Mouse (Mus musculus) hindbrain, embryonic 16.5 days (tissue): ENCODE measurements at regions not wholly inside any gene's neighbourhood (a gene's known extent, or its start where the extent isn't known, plus 50 kb on each side); places are given as distances from the start of the nearest gene placed in this dataset.

Experiments
- ATAC-seq: fragments of 200-750 bp; cut with Nextera tagmentation; 2 replicates; pipeline ENCODE4 v1.8.0; 2017; ENCODE audit warnings: moderate TSS enrichment, moderate library complexity
- H3K27ac ChIP-seq: fragments of 300-500 bp; sonication (generic); 2 replicates; pipeline ENCODE4 v1.5.1; 2014; ENCODE audit warnings: low read depth, mild to moderate bottlenecking, control low read depth, low read length, moderate library complexity
- H3K27me3 ChIP-seq: fragments of 300-500 bp; sonication (generic); replicated peaks from 2 replicates; pipeline ENCODE4 v1.6.1; 2014; ENCODE audit warnings: low read length; ENCODE audit not compliant: control insufficient read depth, insufficient read depth
- H3K36me3 ChIP-seq: fragments of 300-500 bp; sonication (generic); 2 replicates; pipeline ENCODE4 v1.6.1; 2014; ENCODE audit warnings: mild to moderate bottlenecking, low read length, moderate library complexity, mixed read lengths; ENCODE audit not compliant: control insufficient read depth, insufficient read depth
- H3K4me1 ChIP-seq: fragments of 300-500 bp; sonication (generic); 2 replicates; pipeline ENCODE4 v1.6.1; 2014; ENCODE audit warnings: low read depth, low read length; ENCODE audit not compliant: control insufficient read depth, insufficient read depth
- H3K4me2 ChIP-seq: fragments of 300-500 bp; sonication (generic); 2 replicates; pipeline ENCODE4 v1.6.1; 2014; ENCODE audit warnings: mild to moderate bottlenecking, low read length, control low read depth, moderate library complexity
- H3K4me3 ChIP-seq: fragments of 300-500 bp; sonication (generic); 2 replicates; pipeline ENCODE4 v1.5.1; 2014; ENCODE audit warnings: mild to moderate bottlenecking, low read length, control low read depth, moderate library complexity
- H3K9ac ChIP-seq: fragments of 300-500 bp; sonication (generic); 2 replicates; pipeline ENCODE4 v1.6.1; 2014; ENCODE audit warnings: low read depth, mild to moderate bottlenecking, control low read depth, low read length, moderate library complexity
- H3K9me3 ChIP-seq: fragments of 300-500 bp; sonication (generic); 2 replicates; pipeline ENCODE4 v1.6.1; 2014; ENCODE audit warnings: mild to moderate bottlenecking, low read length, moderate library complexity; ENCODE audit not compliant: control insufficient read depth
- WGBS: fragments of 180-500 bp; shearing (Covaris S2); extraction: QIAGEN DNeasy Blood & Tissue Kit; methylation state at CpG from one replicate; pipeline ENCODE4 v1.1.7; 2014; 5-methylcytosine and 5-hydroxymethylcytosine counted together

DNA sequence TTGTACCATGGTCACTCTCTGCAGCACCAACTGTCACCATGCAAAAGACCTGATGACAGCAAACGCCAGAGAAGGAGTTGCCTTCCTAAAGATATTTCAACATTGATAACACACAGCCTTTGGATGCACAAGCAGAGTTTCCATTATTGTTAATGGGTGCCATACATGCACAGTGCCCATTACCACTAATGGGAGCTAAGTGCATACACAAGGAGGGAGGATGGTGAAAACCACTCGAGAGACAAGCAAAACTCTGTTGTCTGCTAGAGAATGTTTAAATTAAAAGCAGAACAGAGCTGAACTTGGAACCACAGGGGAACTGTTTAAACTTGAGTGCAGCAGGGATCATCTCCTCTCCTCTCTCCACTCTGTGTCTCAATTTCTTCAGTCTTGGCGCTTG, 107.2 kb upstream of the Zranb2 start:
- WGBS: 78% methylated on average over 3 of the region's 3 CpGs
- H3K9ac ChIP-seq: no peak overlapping the region

DNA sequence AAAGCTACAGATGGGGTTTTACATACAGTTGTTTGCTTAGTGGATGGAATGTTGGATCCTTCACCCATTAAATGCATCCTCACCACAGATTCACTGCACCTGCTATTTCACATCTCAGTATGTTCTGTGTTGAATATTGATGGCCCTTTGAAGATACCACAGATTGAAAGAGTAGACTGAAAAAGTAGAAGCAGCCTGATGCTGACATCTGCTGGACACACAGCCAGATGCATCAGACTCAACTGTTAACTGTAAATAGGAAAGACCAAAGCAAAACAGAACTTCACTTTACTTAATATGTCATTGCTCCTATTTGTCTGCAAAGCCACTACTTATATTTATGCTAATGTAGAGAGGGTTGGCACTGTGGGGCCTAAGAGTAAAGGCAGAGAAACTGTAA, 84.2 kb upstream of the Zranb2 start:
- Histone ChIP-seq H3K27me3 (no peaks in the 10 kb centered on the region), H3K9ac (no peak overlapping the region), H3K4me3 (no peak overlapping the region), H3K27ac (no peak overlapping the region), H3K9me3 (no peaks in the 10 kb centered on the region), H3K4me1 (no peaks in the 10 kb centered on the region), H3K4me2 (no peak overlapping the region), H3K36me3 (no peaks in the 10 kb centered on the region)
- peak; percentile 84; the same call in 1 of the 2 replicates for ATAC-seq

More for the DNA sequence above, 107.2 kb upstream of the Zranb2 start:
- no peaks in the 10 kb centered on the region for H3K9me3 ChIP-seq
- no peak overlapping the region for H3K27ac ChIP-seq
- H3K36me3 ChIP-seq: no peaks in the 10 kb centered on the region
- no peak overlapping the region for H3K4me2 ChIP-seq
- no peaks in the 10 kb centered on the region for H3K4me1 ChIP-seq
- no peaks in the 10 kb centered on the region for H3K27me3 ChIP-seq
- H3K4me3 ChIP-seq: no peak overlapping the region
- ATAC-seq: peak; percentile 54

DNA sequence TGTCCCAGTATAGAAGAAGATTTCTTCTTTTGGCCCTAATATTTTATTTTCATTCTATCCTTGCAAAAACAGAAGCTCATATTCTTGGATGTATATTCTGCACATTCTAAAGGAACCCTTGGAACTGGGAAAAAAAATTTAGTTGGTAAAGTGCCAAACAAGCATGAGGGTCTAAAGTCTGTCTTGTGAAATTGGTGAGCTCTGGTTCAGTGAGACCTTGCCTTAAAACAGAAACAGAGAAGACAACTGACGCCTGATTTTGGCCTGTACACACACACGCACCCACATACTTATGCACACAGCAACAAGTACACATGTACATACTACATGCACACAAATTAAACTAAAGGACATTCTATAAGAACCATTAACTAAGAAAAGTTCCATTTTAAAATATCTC, 62.4 kb upstream of the Zranb2 start:
- Histone ChIP-seq H3K9ac (no peak overlapping the region), H3K27ac (no peak overlapping the region), H3K4me2 (no peak overlapping the region), H3K4me1 (no peaks in the 10 kb centered on the region), H3K27me3 (no peaks in the 10 kb centered on the region), H3K4me3 (no peak overlapping the region), H3K36me3 (no peaks in the 10 kb centered on the region), H3K9me3 (no peaks in the 10 kb centered on the region)
- 94% methylated on average over 2 of the region's 2 CpGs for WGBS
- no peak for ATAC-seq

GRCm38 (mm10) chr3:157472674-157473073, 61.3 kb upstream of the Zranb2 start:
- no peak overlapping the region for H3K27ac ChIP-seq
- H3K9ac ChIP-seq: no peak overlapping the region
- no peak overlapping the region for H3K4me2 ChIP-seq
- no peaks in the 10 kb centered on the region for H3K4me1 ChIP-seq
- 80% methylated on average over 5 of the region's 5 CpGs for WGBS
- no peaks in the 10 kb centered on the region for H3K36me3 ChIP-seq
- H3K4me3 ChIP-seq: no peak overlapping the region
- no peaks in the 10 kb centered on the region for H3K9me3 ChIP-seq
- H3K27me3 ChIP-seq: no peaks in the 10 kb centered on the region
- ATAC-seq: no peak

DNA sequence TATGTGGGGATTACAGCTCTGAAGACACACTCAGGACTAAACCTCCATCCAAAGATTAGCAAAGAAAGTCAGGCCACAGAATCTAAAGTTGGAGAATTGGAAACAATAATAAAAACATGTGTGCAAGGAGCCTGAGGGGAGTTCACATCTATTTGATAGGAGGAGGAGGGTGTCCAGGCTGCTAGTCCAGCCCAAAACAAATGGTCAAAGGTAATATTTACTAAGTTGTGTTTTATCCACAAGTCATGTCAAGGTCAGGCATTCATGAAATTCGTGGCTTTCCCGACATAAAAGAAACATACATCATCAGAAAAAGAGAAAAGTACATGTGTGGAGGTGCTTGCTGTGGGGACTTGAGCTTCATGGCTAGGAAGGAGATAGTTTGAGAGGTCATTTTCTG, 56.2 kb upstream of the Zranb2 start:
- 86% methylated on average over 2 of the region's 2 CpGs for WGBS
- H3K9me3 ChIP-seq: no peaks in the 10 kb centered on the region
- H3K4me1 ChIP-seq: no peaks in the 10 kb centered on the region
- H3K4me3 ChIP-seq: no peak overlapping the region
- H3K36me3 ChIP-seq: no peaks in the 10 kb centered on the region
- no peak for ATAC-seq
- no peak overlapping the region for H3K27ac ChIP-seq
- H3K4me2 ChIP-seq: no peak overlapping the region
- H3K9ac ChIP-seq: no peak overlapping the region
- H3K27me3 ChIP-seq: no peaks in the 10 kb centered on the region
